Mouse (Mus musculus): ENCODE results near the gene Plppr4. TPM values are rescaled to one million over a fixed set of nuclear protein-coding genes. Genes with fewer than 3 reads are reported as not detected.

Gene Plppr4
- polyA plus RNA-seq, 1 experiment from 2014 or later, result 0.16 TPM

DNA sequence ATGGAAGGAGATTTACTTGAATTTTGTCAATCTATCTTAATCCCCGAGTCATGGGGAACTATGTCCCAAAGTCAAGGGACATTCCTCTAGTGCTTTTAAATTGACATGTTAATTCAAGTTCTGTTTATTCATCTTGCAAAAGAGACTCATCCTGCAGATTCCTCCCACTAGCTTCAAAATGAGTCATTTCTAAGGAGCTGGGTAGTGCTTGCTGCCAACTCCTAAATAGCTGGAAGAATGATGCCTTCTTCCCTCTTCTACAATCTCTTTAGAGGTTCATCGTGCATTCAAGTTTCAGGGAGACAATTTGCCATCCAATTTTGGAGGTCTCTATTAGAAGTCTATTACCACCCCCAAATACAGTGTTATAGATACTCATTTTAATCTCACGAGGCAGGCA lies 3.3 kb downstream of the Plppr4 start:
- no peaks in the 10 kb centered on the region for H3K9me3 ChIP-seq (ENCODE audit: low read length)
- 75% methylated on average over 3 of the region's 3 CpGs for WGBS
- TF ChIP-seq EP300 (IDR thresholded peaks at IDR 0.05) (no peak), CTCF (IDR thresholded peaks at IDR 0.05) (no peak)

DNA sequence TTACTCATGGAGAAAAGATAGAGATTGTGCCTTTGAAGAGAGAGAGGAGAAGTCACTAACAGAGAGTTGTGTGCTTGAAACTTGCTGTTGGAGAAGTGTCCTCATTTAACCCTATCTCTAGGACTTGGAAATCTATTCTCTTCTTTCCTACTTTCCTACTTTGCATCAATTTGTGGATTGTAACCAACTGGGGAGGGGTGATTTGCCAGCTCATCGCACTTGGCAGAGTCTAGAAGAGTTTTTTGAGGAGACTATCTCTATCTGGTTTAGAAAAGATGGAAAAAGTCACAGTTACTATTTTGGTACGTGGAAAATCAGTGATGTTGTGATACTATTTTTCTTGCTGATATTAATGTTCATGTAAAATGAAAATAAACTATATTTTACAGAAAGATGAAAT lies 6.7 kb downstream of the Plppr4 start:
- Histone ChIP-seq H3K27ac (ENCODE audit: low read length) (no peak overlapping the region), H3K27me3 (replicated peaks; ENCODE audit: insufficient read depth, low read length) (no peaks in the 10 kb centered on the region), H3K4me1 (ENCODE audit: insufficient read depth, low read depth, low read length) (no peaks in the 10 kb centered on the region), H3K4me3 (ENCODE audit: low read depth, low read length) (no peak overlapping the region), H3K9me3 (ENCODE audit: low read length) (no peaks in the 10 kb centered on the region), H3K4me2 (replicated peaks; ENCODE audit: low read depth, low read length) (no peak overlapping the region), H3K9ac (replicated peaks; ENCODE audit: low read depth) (no peak overlapping the region), H3K36me3 (ENCODE audit: insufficient read depth, low read length) (no peaks in the 10 kb centered on the region)
- WGBS, result 69% methylated on average over 2 of the region's 2 CpGs
- ATAC-seq (no peak), DNase-seq (ENCODE audit: low spot score) (no peak)
- TF ChIP-seq CTCF (IDR thresholded peaks at IDR 0.05), result no peak
- no peak for TF ChIP-seq EP300 (IDR thresholded peaks at IDR 0.05)

More for the DNA sequence above, 3.3 kb downstream of the Plppr4 start:
- no peak overlapping the region for H3K4me3 ChIP-seq (ENCODE audit: low read depth, low read length)
- H3K27ac ChIP-seq (ENCODE audit: low read length), result no peak overlapping the region
- 0 out of 2 replicates have a peak, but pooled peaks cover 4% of the 10 kb centered on the region for H3K27me3 ChIP-seq (replicated peaks; ENCODE audit: insufficient read depth, low read length)
- DNase-seq (ENCODE audit: low spot score) (no peak), ATAC-seq (no peak)
- no peak overlapping the region for H3K9ac ChIP-seq (replicated peaks; ENCODE audit: low read depth)
- no peaks in the 10 kb centered on the region for H3K4me1 ChIP-seq (ENCODE audit: insufficient read depth, low read depth, low read length)
- no peaks in the 10 kb centered on the region for H3K36me3 ChIP-seq (ENCODE audit: insufficient read depth, low read length)
- H3K4me2 ChIP-seq (replicated peaks; ENCODE audit: low read depth, low read length), result no peak overlapping the region

DNA sequence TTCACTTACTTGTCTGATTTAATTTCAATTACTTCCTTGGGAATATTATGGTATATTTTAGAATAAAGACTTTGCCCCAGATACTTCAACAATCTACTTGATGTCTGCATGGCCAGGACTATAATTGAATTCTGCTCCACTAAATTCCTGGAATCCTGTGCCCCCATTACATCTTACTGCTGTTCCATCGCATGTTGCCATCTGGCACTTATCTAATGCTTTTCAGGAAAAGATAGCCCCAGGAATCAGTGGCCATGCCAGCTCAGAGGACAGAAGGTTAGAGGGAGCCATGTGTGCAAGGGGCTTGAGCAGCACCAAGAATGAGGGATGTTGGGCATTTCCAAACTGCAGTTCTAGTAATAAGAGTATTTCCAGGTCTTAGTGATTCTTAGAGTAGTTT lies 14.3 kb downstream of the Plppr4 start:
- 69% methylated on average over 1 of the region's 1 CpGs for WGBS
- Histone ChIP-seq H3K4me2 (replicated peaks; ENCODE audit: low read depth, low read length) (no peak overlapping the region), H3K9me3 (ENCODE audit: low read length) (no peaks in the 10 kb centered on the region), H3K4me3 (ENCODE audit: low read depth, low read length) (no peak overlapping the region), H3K4me1 (ENCODE audit: insufficient read depth, low read depth, low read length) (no peaks in the 10 kb centered on the region), H3K9ac (replicated peaks; ENCODE audit: low read depth) (no peak overlapping the region), H3K27ac (ENCODE audit: low read length) (no peak overlapping the region), H3K27me3 (replicated peaks; ENCODE audit: insufficient read depth, low read length) (no peaks in the 10 kb centered on the region), H3K36me3 (ENCODE audit: insufficient read depth, low read length) (no peaks in the 10 kb centered on the region)
- ATAC-seq (no peak), DNase-seq (ENCODE audit: low spot score) (no peak)
- TF ChIP-seq CTCF (IDR thresholded peaks at IDR 0.05) (no peak), EP300 (IDR thresholded peaks at IDR 0.05) (no peak)

DNA sequence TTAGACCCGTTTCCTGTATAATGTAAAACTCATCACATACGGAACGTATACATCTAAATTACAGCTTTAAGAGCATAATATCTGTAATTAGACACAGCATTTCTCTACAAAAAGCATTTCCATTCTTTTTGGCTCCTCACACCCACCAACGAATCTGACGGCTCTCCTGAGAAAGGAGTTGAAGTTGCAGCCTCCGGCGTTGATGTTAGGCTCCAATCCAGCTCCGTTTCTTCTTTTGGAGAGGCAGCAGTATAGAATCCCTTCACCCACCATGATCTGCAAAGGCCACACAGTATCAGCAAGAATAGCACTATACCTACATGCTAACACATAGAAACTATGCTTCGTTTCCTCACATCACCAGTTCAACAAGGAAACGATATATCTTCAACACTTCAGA lies 29.2 kb downstream of the Plppr4 start:
- Histone ChIP-seq H3K36me3 (ENCODE audit: insufficient read depth, low read length) (no peaks in the 10 kb centered on the region), H3K4me2 (replicated peaks; ENCODE audit: low read depth, low read length) (no peak overlapping the region), H3K9me3 (ENCODE audit: low read length) (no peaks in the 10 kb centered on the region), H3K4me1 (ENCODE audit: insufficient read depth, low read depth, low read length) (no peaks in the 10 kb centered on the region), H3K4me3 (ENCODE audit: low read depth, low read length) (no peak overlapping the region), H3K27me3 (replicated peaks; ENCODE audit: insufficient read depth, low read length) (no peaks in the 10 kb centered on the region), H3K9ac (replicated peaks; ENCODE audit: low read depth) (no peak overlapping the region), H3K27ac (ENCODE audit: low read length) (no peak overlapping the region)
- WGBS, result 86% methylated on average over 10 of the region's 10 CpGs
- no peak for TF ChIP-seq CTCF (IDR thresholded peaks at IDR 0.05)
- TF ChIP-seq EP300 (IDR thresholded peaks at IDR 0.05), result no peak
- DNase-seq (ENCODE audit: low spot score) (no peak), ATAC-seq (no peak)

DNA sequence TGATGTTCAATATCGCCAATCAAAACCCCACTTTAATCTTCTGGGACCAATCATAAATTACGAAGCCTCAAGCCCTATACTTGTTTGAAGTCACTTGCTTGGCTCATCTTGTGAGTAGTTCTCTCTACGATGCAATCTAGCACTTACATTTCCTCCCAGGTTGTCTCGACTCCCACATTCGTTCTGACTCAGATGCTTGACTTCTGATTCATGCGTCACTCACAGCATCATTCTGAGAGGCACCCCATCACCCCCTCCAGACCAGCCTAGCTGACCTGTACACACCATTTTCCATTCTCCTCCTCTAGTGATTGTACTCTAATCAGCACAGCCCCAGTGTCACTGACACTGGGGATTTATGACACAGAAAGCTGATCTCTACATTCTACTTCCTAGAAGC lies 31.2 kb downstream of the Plppr4 start:
- no peak for ATAC-seq
- Histone ChIP-seq H3K4me1 (ENCODE audit: insufficient read depth, low read depth, low read length) (no peaks in the 10 kb centered on the region), H3K27me3 (replicated peaks; ENCODE audit: insufficient read depth, low read length) (no peaks in the 10 kb centered on the region), H3K4me2 (replicated peaks; ENCODE audit: low read depth, low read length) (no peak overlapping the region), H3K9ac (replicated peaks; ENCODE audit: low read depth) (no peak overlapping the region), H3K27ac (ENCODE audit: low read length) (no peak overlapping the region), H3K36me3 (ENCODE audit: insufficient read depth, low read length) (no peaks in the 10 kb centered on the region), H3K9me3 (ENCODE audit: low read length) (no peaks in the 10 kb centered on the region), H3K4me3 (ENCODE audit: low read depth, low read length) (no peak overlapping the region)
- WGBS, result 75% methylated on average over 6 of the region's 6 CpGs
- TF ChIP-seq EP300 (IDR thresholded peaks at IDR 0.05), result no peak
- no peak for TF ChIP-seq CTCF (IDR thresholded peaks at IDR 0.05)
- no peak for DNase-seq (ENCODE audit: low spot score)

DNA sequence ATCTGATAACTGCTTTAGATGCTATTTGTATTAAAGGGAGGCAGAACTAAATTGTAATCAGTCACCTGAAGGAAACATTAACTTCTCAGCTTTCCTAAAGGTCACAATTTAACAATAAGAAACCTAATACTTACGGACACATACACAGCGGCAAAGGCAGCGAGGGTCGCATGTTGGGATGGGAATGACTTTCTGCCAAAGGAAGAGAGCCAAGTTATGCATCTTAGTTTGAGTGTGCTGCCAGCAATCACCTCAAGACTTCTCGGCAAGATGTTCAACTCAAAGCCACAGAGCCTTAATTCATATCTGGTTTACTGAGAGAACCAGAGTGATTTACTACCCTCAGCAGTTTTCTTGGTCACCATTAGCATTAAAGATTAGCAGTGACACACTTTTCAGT lies 34.1 kb downstream of the Plppr4 start:
- Histone ChIP-seq H3K27me3 (replicated peaks; ENCODE audit: insufficient read depth, low read length) (no peaks in the 10 kb centered on the region), H3K4me2 (replicated peaks; ENCODE audit: low read depth, low read length) (no peak overlapping the region), H3K36me3 (ENCODE audit: insufficient read depth, low read length) (no peaks in the 10 kb centered on the region), H3K27ac (ENCODE audit: low read length) (no peak overlapping the region), H3K9ac (replicated peaks; ENCODE audit: low read depth) (no peak overlapping the region), H3K4me1 (ENCODE audit: insufficient read depth, low read depth, low read length) (no peaks in the 10 kb centered on the region), H3K9me3 (ENCODE audit: low read length) (no peaks in the 10 kb centered on the region), H3K4me3 (ENCODE audit: low read depth, low read length) (no peak overlapping the region)
- ATAC-seq, result no peak
- TF ChIP-seq CTCF (IDR thresholded peaks at IDR 0.05) (no peak), EP300 (IDR thresholded peaks at IDR 0.05) (no peak)
- WGBS, result 81% methylated on average over 5 of the region's 5 CpGs
- no peak for DNase-seq (ENCODE audit: low spot score)

DNA sequence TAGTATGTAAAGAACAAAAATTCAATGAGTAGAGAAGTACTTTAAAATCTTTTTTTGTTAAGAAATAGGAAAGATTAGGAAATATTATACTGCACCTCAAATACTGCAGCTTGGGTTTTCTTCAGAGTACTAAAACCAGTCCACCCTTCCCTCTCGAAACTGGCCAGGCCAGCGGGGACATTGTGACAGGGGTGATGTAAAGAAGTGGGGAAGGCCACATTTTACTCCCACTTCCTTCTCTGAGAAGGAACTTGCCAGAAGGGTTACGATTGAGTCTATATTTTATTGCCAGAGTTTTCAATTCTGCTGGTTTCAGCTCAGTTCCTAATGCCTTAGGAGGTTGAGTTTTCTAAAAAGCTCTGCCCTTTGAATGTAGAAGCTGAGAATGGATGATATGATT lies 41.0 kb downstream of the Plppr4 start:
- Histone ChIP-seq H3K9ac (replicated peaks; ENCODE audit: low read depth) (no peak overlapping the region), H3K27ac (ENCODE audit: low read length) (no peak overlapping the region), H3K27me3 (replicated peaks; ENCODE audit: insufficient read depth, low read length) (no peaks in the 10 kb centered on the region), H3K4me3 (ENCODE audit: low read depth, low read length) (no peak overlapping the region), H3K4me1 (ENCODE audit: insufficient read depth, low read depth, low read length) (no peaks in the 10 kb centered on the region), H3K4me2 (replicated peaks; ENCODE audit: low read depth, low read length) (no peak overlapping the region), H3K9me3 (ENCODE audit: low read length) (no peaks in the 10 kb centered on the region), H3K36me3 (ENCODE audit: insufficient read depth, low read length) (no peaks in the 10 kb centered on the region)
- ATAC-seq (no peak), DNase-seq (ENCODE audit: low spot score) (peak; percentile 23)
- no peak for TF ChIP-seq CTCF (IDR thresholded peaks at IDR 0.05)
- no peak for TF ChIP-seq EP300 (IDR thresholded peaks at IDR 0.05)
- WGBS, result 70% methylated on average over 3 of the region's 3 CpGs

All from lung, postnatal 0 days (tissue).